10 mouse cellular contexts compared by ENCODE assay signal in genomic region chr4:117770935-117771334, GRCm38 (mm10). TPM values are rescaled to one million over a fixed set of nuclear protein-coding genes. Genes with fewer than 3 reads are reported as not detected.
DNase-seq lines count a peak whose midpoint lies in the region; ATAC-seq and TF ChIP-seq lines count a peak whose summit lies in the region.
"Had no signal": no experiment of that assay in that cellular context is flagged by ENCODE, and none has a peak within 500 bp of the region (broad histone marks: within the 10 kb centered on the region; RNA-seq: fewer than 3 reads in every experiment).

No protein-coding gene starts in this region.

- no peak overlapping the region for H3K27ac ChIP-seq in liver, embryonic 13.5 days
- H3K27ac ChIP-seq: limb, embryonic 12.5 days had no signal

- no peak overlapping the region for H3K4me3 ChIP-seq in liver, embryonic 13.5 days (replicated peaks)
- H3K4me3 ChIP-seq: limb, embryonic 12.5 days had no signal

- H3K9me3 ChIP-seq in liver, embryonic 13.5 days (replicated peaks), result no peaks in the 10 kb centered on the region
- H3K9me3 ChIP-seq: limb, embryonic 12.5 days had no signal

- no peaks in the 10 kb centered on the region for H3K4me1 ChIP-seq in liver, embryonic 13.5 days (replicated peaks)
- H3K4me1 ChIP-seq: limb, embryonic 12.5 days had no signal

- no peak overlapping the region for H3K9ac ChIP-seq in liver, embryonic 13.5 days
- H3K9ac ChIP-seq: limb, embryonic 12.5 days had no signal

- no peaks in the 10 kb centered on the region for H3K27me3 ChIP-seq in Patski
- no peaks in the 10 kb centered on the region for H3K27me3 ChIP-seq in liver, embryonic 13.5 days
- H3K27me3 ChIP-seq: limb, embryonic 12.5 days had no signal

- WGBS in liver, embryonic 13.5 days (ENCODE audit: insufficient replicate concordance), result 18% methylated on average over 5 of the region's 5 CpGs

- no peak for ATAC-seq in cerebellum, adult (ENCODE audit: insufficient number of reproducible peaks, low FRiP score, low TSS enrichment)
- ATAC-seq in Patski, result no peak
- ATAC-seq in liver, embryonic 13.5 days (ENCODE audit: low read depth), result no peak

- H3K4me2 ChIP-seq in liver, embryonic 13.5 days, result no peak overlapping the region
- H3K4me2 ChIP-seq: limb, embryonic 12.5 days had no signal

- CTCF ChIA-PET in Patski (lab: Charles Lee), result no interaction called here

- in situ Hi-C loops in Patski (cut with MboI; ENCODE audit: low pct_unique_long_range_greater_than_20kb), result no loop called here

- POLR2A ChIA-PET in Patski (lab: Charles Lee), result no interaction called here

- H3K36me3 ChIP-seq in liver, embryonic 13.5 days, result no peaks in the 10 kb centered on the region
- H3K36me3 ChIP-seq: limb, embryonic 12.5 days had no signal

- TF ChIP-seq CTCF in Patski (IDR thresholded peaks at IDR 0.05), result peak; percentile 63

- peak; percentile 33 for DNase-seq in cerebellum, adult 11 months
- peak; percentile 17 for DNase-seq in Patski (ENCODE audit: low read depth, low spot score)
- DNase-seq in cerebellum, postnatal 10 days, result peak; percentile 83 to 86
- peak; percentile 48 for DNase-seq in gastrocnemius, postnatal 10 days
- peak; percentile 73 to 83 for DNase-seq in kidney, postnatal 36 days
- peak; percentile 27 for DNase-seq in liver, embryonic 13.5 days
- peak; percentile 68 to 81 for DNase-seq in right cerebral cortex, postnatal 10 days (ENCODE audit: low spot score in 2 of 2)

RNA-seq across cellular contexts. Expression of gene Klf17, which starts 5.5 kb away (rescaled TPM):
- polyA plus RNA-seq in Patski (2021), result not detected
- total RNA-seq in gastrocnemius, postnatal 10 days (2021), result not detected
- polyA plus RNA-seq in liver, embryonic 13.5 days (2015; fragmentation: Nextera tagmentation; extraction: Ambion mirVana), result not detected in 2 replicates
- polyA plus RNA-seq: C2C12; limb, embryonic 12.5 days had no signal

RNA-seq across cellular contexts. Expression of gene Gm12845, which starts 46.7 kb away (rescaled TPM):
- polyA plus RNA-seq in Patski (2021), result not detected
- not detected for total RNA-seq in gastrocnemius, postnatal 10 days (2021)
- not detected in 2 replicates for polyA plus RNA-seq in liver, embryonic 13.5 days (2015; fragmentation: Nextera tagmentation; extraction: Ambion mirVana)
- polyA plus RNA-seq: C2C12; limb, embryonic 12.5 days had no signal

Comparison
In these comparisons a context has a peak if more than half of its experiments do, and no peak if none do; other contexts are left out.
1. DNase-seq: peak in every context shown above with its lines; median percentile 84 in cerebellum, postnatal 10 days; 78 in kidney, postnatal 36 days; 74 in right cerebral cortex, postnatal 10 days; 48 in gastrocnemius, postnatal 10 days; 33 in cerebellum, adult 11 months; 27 in liver, embryonic 13.5 days; 17 in Patski.